9 mouse cellular contexts compared by ENCODE assay signal in the genomic region with DNA sequence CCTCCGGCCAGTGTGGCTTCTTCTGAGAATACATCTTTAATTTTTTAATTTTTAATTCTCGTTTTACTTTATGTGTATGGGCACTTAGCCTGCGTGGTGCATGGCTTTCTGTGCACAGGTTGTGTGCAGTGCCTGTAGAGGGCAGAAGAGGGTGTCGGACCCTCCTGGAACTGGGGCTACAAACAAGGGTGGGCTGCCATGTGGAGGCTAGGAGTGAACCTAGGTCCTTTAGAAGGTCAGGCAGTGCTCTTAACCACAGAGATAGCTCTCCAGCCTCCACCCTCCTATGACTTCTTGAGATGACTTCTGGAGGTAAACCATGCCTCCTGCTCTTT. TPM values are rescaled to one million over a fixed set of nuclear protein-coding genes. Genes with fewer than 3 reads are reported as not detected.
DNase-seq lines count a peak whose midpoint lies in the region; ATAC-seq and TF ChIP-seq lines count a peak whose summit lies in the region.
"Had no signal": no experiment of that assay in that cellular context is flagged by ENCODE, and none has a peak within 500 bp of the region (broad histone marks: within the 10 kb centered on the region; RNA-seq: fewer than 3 reads in every experiment).

No protein-coding gene starts in this region.

- no peak for TF ChIP-seq POLR2A in bone marrow, adult 2 months (IDR thresholded peaks at IDR 0.05; ENCODE audit: borderline replicate concordance, control insufficient read depth, low read depth, low read length)

- no peaks in the 10 kb centered on the region for H3K9me3 ChIP-seq in lung, embryonic 14.5 days (ENCODE audit: low read depth, low read length)
- no peaks in the 10 kb centered on the region for H3K9me3 ChIP-seq in liver, embryonic 12.5 days (replicated peaks)
- no peaks in the 10 kb centered on the region for H3K9me3 ChIP-seq in stomach, embryonic 16.5 days (replicated peaks; ENCODE audit: control insufficient read depth, low read length)

- H3K4me3 ChIP-seq in lung, embryonic 14.5 days (ENCODE audit: low read depth, low read length) = no peak overlapping the region
- H3K4me3 ChIP-seq in bone marrow, adult 2 months (replicated peaks; ENCODE audit: control insufficient read depth, low read depth, low read length) = peak overlapping the region; percentile 48
- peak overlapping the region; percentile 18 for H3K4me3 ChIP-seq in liver, embryonic 12.5 days
- no peak overlapping the region for H3K4me3 ChIP-seq in stomach, embryonic 16.5 days (replicated peaks; ENCODE audit: low read length)

- H3K9ac ChIP-seq in lung, embryonic 14.5 days = no peak overlapping the region
- no peak overlapping the region for H3K9ac ChIP-seq in liver, embryonic 12.5 days
- no peak overlapping the region for H3K9ac ChIP-seq in stomach, embryonic 16.5 days (ENCODE audit: low read length)

- ATAC-seq in lung, embryonic 14.5 days (ENCODE audit: insufficient read depth) = no peak
- no peak for ATAC-seq in liver, embryonic 12.5 days
- ATAC-seq in stomach, embryonic 16.5 days (ENCODE audit: insufficient read depth, low FRiP score) = no peak

- no peaks in the 10 kb centered on the region for H3K4me1 ChIP-seq in lung, embryonic 14.5 days (ENCODE audit: insufficient read depth)
- peaks cover 1% of the 10 kb centered on the region; the same call in 1 of the 2 replicates for H3K4me1 ChIP-seq in bone marrow, adult 2 months (ENCODE audit: control insufficient read depth, insufficient read depth, low read length)
- peaks cover 15% of the 10 kb centered on the region; the same call in 1 of the 2 replicates for H3K4me1 ChIP-seq in liver, embryonic 12.5 days
- H3K4me1 ChIP-seq in stomach, embryonic 16.5 days (ENCODE audit: control insufficient read depth, insufficient read depth, low read length) = no peaks in the 10 kb centered on the region

- H3K27me3 ChIP-seq in lung, embryonic 14.5 days (ENCODE audit: insufficient read depth, low read length) = no peaks in the 10 kb centered on the region
- no peaks in the 10 kb centered on the region for H3K27me3 ChIP-seq in liver, embryonic 12.5 days (replicated peaks)
- H3K27me3 ChIP-seq in stomach, embryonic 16.5 days (ENCODE audit: control insufficient read depth, insufficient read depth, low read length) = no peaks in the 10 kb centered on the region

- 66% methylated on average over 4 of the region's 4 CpGs for WGBS in lung, embryonic 14.5 days
- WGBS in bone marrow, adult 2 months = 2% methylated on average over 4 of the region's 4 CpGs
- WGBS in liver, embryonic 12.5 days (ENCODE audit: insufficient replicate concordance) = 26% methylated on average over 4 of the region's 4 CpGs
- 72% methylated on average over 4 of the region's 4 CpGs for WGBS in stomach, embryonic 16.5 days

- no peak for DNase-seq in lung, embryonic 14.5 days
- DNase-seq in lung, postnatal 25 days (ENCODE audit: low spot score) = no peak
- DNase-seq in frontal cortex, postnatal 14 days (ENCODE audit: low spot score in 2 of 2) = no peak
- no peak for DNase-seq in layer of hippocampus, adult 18-20 months (ENCODE audit: low spot score in 2 of 2)
- DNase-seq in heart, adult 8-10 months (ENCODE audit: low spot score) = no peak
- DNase-seq: right cerebral cortex, postnatal 25 days had no signal

- TF ChIP-seq CTCF in lung, embryonic 14.5 days (IDR thresholded peaks at IDR 0.05; ENCODE audit: low read depth) = peak; percentile 30; the same call in 1 of the 2 replicates
- TF ChIP-seq CTCF in bone marrow, adult 2 months (IDR thresholded peaks at IDR 0.05; ENCODE audit: control insufficient read depth, insufficient read depth, low read length) = peak; percentile 56

- H3K27ac ChIP-seq in lung, embryonic 14.5 days (ENCODE audit: low read depth) = no peak overlapping the region
- H3K27ac ChIP-seq in bone marrow, adult 2 months (ENCODE audit: control insufficient read depth, insufficient read depth, low read depth, low read length, poor library complexity) = peak overlapping the region; percentile 28; the same call in 1 of the 2 replicates
- H3K27ac ChIP-seq in liver, embryonic 12.5 days = no peak overlapping the region
- peak overlapping the region; percentile 2; the same call in 1 of the 2 replicates for H3K27ac ChIP-seq in stomach, embryonic 16.5 days (ENCODE audit: low read length)

- H3K4me2 ChIP-seq in lung, embryonic 14.5 days = no peak overlapping the region
- H3K4me2 ChIP-seq in liver, embryonic 12.5 days = peak overlapping the region; percentile 48
- 0 out of 2 replicates have a peak overlapping the region, but pooled peaks have one; percentile 1 for H3K4me2 ChIP-seq in stomach, embryonic 16.5 days (ENCODE audit: low read depth, low read length)

- no peaks in the 10 kb centered on the region for H3K36me3 ChIP-seq in lung, embryonic 14.5 days (ENCODE audit: insufficient read depth)
- H3K36me3 ChIP-seq in liver, embryonic 12.5 days = no peaks in the 10 kb centered on the region
- no peaks in the 10 kb centered on the region for H3K36me3 ChIP-seq in stomach, embryonic 16.5 days (ENCODE audit: control insufficient read depth, insufficient read depth, low read length)

RNA-seq across cellular contexts. Expression of a gene that starts 33.1 kb away (rescaled TPM):
- polyA plus RNA-seq in lung, embryonic 14.5 days (2014; fragmentation: Nextera tagmentation; extraction: Ambion mirVana) = 24.0 and 24.6 TPM in 2 replicates
- 1.4 and 2.9 TPM in 2 replicates for polyA plus RNA-seq in bone marrow, adult 2 months (2011; ENCODE audit: insufficient read depth, insufficient read length, low replicate concordance, missing spikeins)
- 7.6 and 8.5 TPM in 2 replicates for polyA plus RNA-seq in liver, embryonic 12.5 days (2016; fragmentation: Nextera tagmentation; extraction: Ambion mirVana)
- 20.8 and 21.3 TPM in 2 replicates for polyA plus RNA-seq in stomach, embryonic 16.5 days (2015; fragmentation: Nextera tagmentation; extraction: Ambion mirVana)
- total RNA-seq in layer of hippocampus, adult 18-20 months (2021) = 10 to 100 TPM; 61.6 to 63.4 TPM
- total RNA-seq in heart, adult 8-10 months (2022) = 10 to 100 TPM; 11.4 to 18.7 (median 14.9) TPM

Comparison
In these comparisons a context has a peak if more than half of its experiments do, and no peak if none do; other contexts are left out.
1. H3K27ac ChIP-seq: peak in bone marrow, adult 2 months (single experiment) and stomach, embryonic 16.5 days (single experiment); none in lung, embryonic 14.5 days (single experiment) and liver, embryonic 12.5 days (single experiment).
2. H3K4me3 ChIP-seq: peak in bone marrow, adult 2 months (single experiment) and liver, embryonic 12.5 days (single experiment); none in lung, embryonic 14.5 days (single experiment) and stomach, embryonic 16.5 days (single experiment).